Mouse (Mus musculus) CH12.LX (cell line): ENCODE measurements around the gene Triobp. TPM values are rescaled to one million over a fixed set of nuclear protein-coding genes. Genes with fewer than 3 reads are reported as not detected.
A peak's percentile ranks its signal among the peaks of the same experiment; 100 is the strongest.

Experiments
- DNase-seq: peaks from one replicate; pipeline ENCODE4 v3.0.0-alpha.2; 2013; ENCODE audit errors: extremely low read depth
- H3K27ac ChIP-seq: 2 replicates; pipeline ENCODE4 v1.5.1; 2012; ENCODE audit warnings: low read depth, mild to moderate bottlenecking, control low read depth, moderate library complexity; ENCODE audit not compliant: insufficient read depth
- H3K27me3 ChIP-seq: replicated peaks from 2 replicates; pipeline ENCODE3; 2012; ENCODE audit warnings: inconsistent platforms
- H3K36me3 ChIP-seq, 2 experiments: replicated peaks in 1 of 2; 2 replicates each; pipeline versions ENCODE3 to v1.6.1; 2012; ENCODE audit warnings: inconsistent platforms in 1 of 2, low read length in 1 of 2, mild to moderate bottlenecking in 1 of 2, mixed read lengths in 1 of 2, moderate library complexity in 1 of 2; ENCODE audit not compliant: control insufficient read depth in 1 of 2, insufficient read depth in 1 of 2
- H3K4me1 ChIP-seq, 2 experiments: 2 replicates each; pipeline ENCODE4 v1.6.1; 2012; ENCODE audit warnings: inconsistent platforms in 1 of 2, moderate library complexity in 1 of 2; ENCODE audit not compliant: insufficient read depth in 2 of 2, control insufficient read depth in 1 of 2
- H3K4me2 ChIP-seq: 2 replicates; pipeline ENCODE4 v1.6.1; 2012; ENCODE audit warnings: low read depth, mild to moderate bottlenecking, control low read depth; ENCODE audit not compliant: poor library complexity, insufficient read depth, severe bottlenecking
- H3K4me3 ChIP-seq, 3 experiments: fragments of 150-350 bp in 1 of 3; sonication (generic) in 1 of 3; replicated peaks in 1 of 3; 2 replicates each; pipeline versions ENCODE3 to v1.5.1; 2011 to 2012; ENCODE audit warnings: low read depth in 2 of 3, low read length in 2 of 3, mild to moderate bottlenecking in 2 of 3, moderate library complexity in 2 of 3, control low read depth in 1 of 3, improper control_type of control experiment in 1 of 3, inconsistent platforms in 1 of 3, mixed read lengths in 1 of 3; ENCODE audit not compliant: poor library complexity in 1 of 3
- H3K79me2 ChIP-seq: replicated peaks from 2 replicates; pipeline ENCODE4 v1.6.1; 2012; ENCODE audit warnings: mild to moderate bottlenecking, moderate library complexity; ENCODE audit not compliant: control insufficient read depth, poor library complexity, insufficient read depth, severe bottlenecking; ENCODE audit errors: extremely low read depth
- H3K9ac ChIP-seq: 2 replicates; pipeline ENCODE4 v1.6.1; 2012; ENCODE audit warnings: low read depth, mild to moderate bottlenecking, control low read depth, moderate library complexity; ENCODE audit not compliant: insufficient read depth
- H3K9me3 ChIP-seq: replicated peaks from 2 replicates; pipeline ENCODE3; 2012; ENCODE audit warnings: low read length, inconsistent platforms, mixed read lengths
- CHD1 ChIP-seq: IDR thresholded peaks from 2 replicates; pipeline ENCODE4 v1.6.1; 2012; ENCODE audit warnings: low read depth, low read length, improper control_type of control experiment, inconsistent platforms
- CHD2 ChIP-seq: IDR thresholded peaks from 2 replicates; pipeline ENCODE4 v1.6.1; 2011; ENCODE audit warnings: low read length, improper control_type of control experiment
- CTCF ChIP-seq, 2 experiments: IDR thresholded peaks in 1 of 2; conservative IDR thresholded peaks in 1 of 2; 2 replicates each; pipeline ENCODE4 v1.5.1; 2011 to 2012; ENCODE audit warnings: low read depth in 2 of 2, low read length in 2 of 2, improper control_type of control experiment in 1 of 2, inconsistent platforms in 1 of 2, mild to moderate bottlenecking in 1 of 2, moderate library complexity in 1 of 2
- E2F4 ChIP-seq: IDR thresholded peaks from 2 replicates; pipeline ENCODE4 v1.6.1; 2011; ENCODE audit warnings: low read depth, low read length, improper control_type of control experiment; ENCODE audit not compliant: insufficient replicate concordance
- ELF1 ChIP-seq: IDR thresholded peaks from 2 replicates; pipeline ENCODE4 v1.6.1; 2014; ENCODE audit warnings: low read depth, mild to moderate bottlenecking, inconsistent platforms, low read length, improper control_type of control experiment
- EP300 ChIP-seq: IDR thresholded peaks from 2 replicates; pipeline ENCODE4 v1.6.1; 2011; ENCODE audit warnings: low read length, improper control_type of control experiment
- ETS1 ChIP-seq: conservative IDR thresholded peaks from 2 replicates; pipeline ENCODE4 v1.6.1; 2012; ENCODE audit warnings: low read depth, mild to moderate bottlenecking, inconsistent platforms, low read length, improper control_type of control experiment, moderate library complexity
- GABPA ChIP-seq: IDR thresholded peaks from 2 replicates; pipeline ENCODE4 v1.6.1; 2012; ENCODE audit warnings: low read depth, low read length, improper control_type of control experiment, inconsistent platforms; ENCODE audit not compliant: insufficient replicate concordance
- IRF4 ChIP-seq: IDR thresholded peaks from 2 replicates; pipeline ENCODE4 v1.6.1; 2014; ENCODE audit warnings: low read depth, mild to moderate bottlenecking, inconsistent platforms, low read length, improper control_type of control experiment
- JUN ChIP-seq: IDR thresholded peaks from 2 replicates; pipeline ENCODE4 v1.6.1; 2011; ENCODE audit warnings: low read depth, mild to moderate bottlenecking, low read length, improper control_type of control experiment, moderate library complexity; ENCODE audit not compliant: insufficient read depth
- JUND ChIP-seq: conservative IDR thresholded peaks from 2 replicates; pipeline ENCODE4 v1.6.1; 2011; ENCODE audit warnings: low read depth, low read length, improper control_type of control experiment
- KAT2A ChIP-seq: IDR thresholded peaks from 2 replicates; pipeline ENCODE4 v1.6.1; 2012; ENCODE audit warnings: low read length, improper control_type of control experiment, inconsistent platforms; ENCODE audit not compliant: insufficient replicate concordance
- MAFK ChIP-seq: IDR thresholded peaks from 2 replicates; pipeline ENCODE4 v1.6.1; 2011; ENCODE audit warnings: low read length, improper control_type of control experiment; ENCODE audit not compliant: insufficient replicate concordance
- MAX ChIP-seq: IDR thresholded peaks from 2 replicates; pipeline ENCODE4 v1.6.1; 2011; ENCODE audit warnings: low read length, improper control_type of control experiment
- MAZ ChIP-seq: IDR thresholded peaks from 2 replicates; pipeline ENCODE4 v1.6.1; 2012; ENCODE audit warnings: low read depth, mild to moderate bottlenecking, inconsistent platforms, low read length, improper control_type of control experiment, moderate library complexity
- MXI1 ChIP-seq: IDR thresholded peaks from 2 replicates; pipeline ENCODE4 v1.6.1; 2011; ENCODE audit warnings: mild to moderate bottlenecking, low read depth, low read length, improper control_type of control experiment
- MYC ChIP-seq: IDR thresholded peaks from 2 replicates; pipeline ENCODE4 v1.6.1; 2011; ENCODE audit warnings: low read depth, mild to moderate bottlenecking, improper control_type of control experiment, low read length
- NELFE ChIP-seq: IDR thresholded peaks from 2 replicates; pipeline ENCODE4 v1.6.1; 2011; ENCODE audit warnings: low read depth, low read length, improper control_type of control experiment
- NRF1 ChIP-seq: IDR thresholded peaks from 2 replicates; pipeline ENCODE4 v1.6.1; 2014; ENCODE audit warnings: low read depth, mild to moderate bottlenecking, inconsistent platforms, low read length, improper control_type of control experiment, moderate library complexity
- PAX5 ChIP-seq: IDR thresholded peaks from 2 replicates; pipeline ENCODE4 v1.6.1; 2012; ENCODE audit warnings: low read length, inconsistent platforms, mixed read lengths
- POLR2A ChIP-seq: IDR thresholded peaks from 2 replicates; pipeline ENCODE4 v1.6.1; 2011; ENCODE audit warnings: low read depth, mild to moderate bottlenecking, improper control_type of control experiment, low read length
- RAD21 ChIP-seq: IDR thresholded peaks from 2 replicates; pipeline ENCODE4 v1.6.1; 2011; ENCODE audit warnings: low read depth, mild to moderate bottlenecking, low read length, improper control_type of control experiment, moderate library complexity
- TBP ChIP-seq: conservative IDR thresholded peaks from 2 replicates; pipeline ENCODE4 v1.6.1; 2011; ENCODE audit warnings: low read depth, low read length, improper control_type of control experiment
- UBTF ChIP-seq: IDR thresholded peaks from 2 replicates; pipeline ENCODE4 v1.6.1; 2012; ENCODE audit warnings: low read depth, mild to moderate bottlenecking, inconsistent platforms, low read length, improper control_type of control experiment, moderate library complexity
- USF1 ChIP-seq: IDR thresholded peaks from 2 replicates; pipeline ENCODE4 v1.6.1; 2014; ENCODE audit warnings: low read depth, mild to moderate bottlenecking, inconsistent platforms, low read length, improper control_type of control experiment
- ZC3H11A ChIP-seq: IDR thresholded peaks from 2 replicates; pipeline ENCODE4 v1.6.1; 2012; ENCODE audit warnings: low read depth, mild to moderate bottlenecking, inconsistent platforms, low read length, improper control_type of control experiment
- ZKSCAN1 ChIP-seq: IDR thresholded peaks from 2 replicates; pipeline ENCODE4 v1.6.1; 2012; ENCODE audit warnings: low read depth, inconsistent platforms, low read length, improper control_type of control experiment, borderline replicate concordance
- ZMIZ1 ChIP-seq: IDR thresholded peaks from 2 replicates; pipeline ENCODE4 v1.6.1; 2012; ENCODE audit warnings: low read depth, mild to moderate bottlenecking, inconsistent platforms, low read length, improper control_type of control experiment
- ZNF384 ChIP-seq: IDR thresholded peaks from 2 replicates; pipeline ENCODE4 v1.6.1; 2012; ENCODE audit warnings: low read depth, low read length, improper control_type of control experiment, inconsistent platforms
- dilution Hi-C: fragments of 300-500 bp; cut with MboI; formaldehyde crosslinking; loops from 2 replicates; pipeline ENCODE4 v1.14.3; 2020; ENCODE audit warnings: low sequenced_read_pairs; ENCODE audit not compliant: extremely low pct_unique_long_range_greater_than_20kb, extremely low pct_ligation_motif_present
- in situ Hi-C: fragments of 300-500 bp; cut with MboI; formaldehyde crosslinking; loops from 3 replicates; pipeline ENCODE4 v1.14.3; 2019; ENCODE audit warnings: low sequenced_read_pairs, low pct_ligation_motif_present, low pct_unique_long_range_greater_than_20kb, mixed read lengths
- polyA plus RNA-seq: library from polyadenylated mRNA; unstranded; fragments of >175 nt; gene quantifications from 2 replicates; pipeline ENCODE4 v1.2.1, GENCODE M21; 2012; ENCODE audit warnings: low read depth; ENCODE audit not compliant: insufficient read length
- total RNA-seq, 2 experiments: library from RNA; depleted of rRNA; stranded (reverse); fragments of 300-350 nt in 1 of 2; fragments of >200 nt in 1 of 2; gene quantifications; 2 replicates each; pipeline ENCODE4 v1.2.3; 2012 to 2014

Gene Triobp
- total and polyA plus RNA-seq, 3 experiments = 11.5 to 31.0 (median 25.5) TPM

GRCm38 (mm10) chr15:78927788-78928457 lies 19.6 kb upstream of the Triobp start (continued):
- TF ChIP-seq ELF1 (peak; percentile 73), CHD1 (0 out of 2 replicates have a peak, but pooled peaks have one; percentile 44), MXI1 (peak; percentile 83), IRF4 (peak; percentile 78; the same call in 1 of the 2 replicates), PAX5 (no peak), ETS1 (peak; percentile 93), JUN (peak; percentile 23; the same call in 1 of the 2 replicates), UBTF (no peak; the same call in 1 of the 2 replicates), JUND (no peak; the same call in 1 of the 2 replicates), CTCF (conservative IDR thresholded peaks at IDR 0.05 in 1 of 2, IDR thresholded peaks at IDR 0.05 in 1 of 2; ENCODE audit: low read depth in 2 of 2, low read length in 2 of 2) (no peak), POLR2A (peak; percentile 56), NRF1 (peak; percentile 24; the same call in 1 of the 2 replicates), GABPA (no peak), KAT2A (0 out of 2 replicates have a peak, but pooled peaks have one; percentile 22), RAD21 (no peak), ZC3H11A (no peak), NELFE (peak; percentile 32; the same call in 1 of the 2 replicates), MAX (peak; percentile 65; the same call in 1 of the 2 replicates), ZMIZ1 (peak; percentile 73)

GRCm38 (mm10) chr15:78928539-78928938 lies 19.0 kb upstream of the Triobp start:
- Histone ChIP-seq H3K27ac (peak overlapping the region; percentile 34; the same call in 1 of the 2 replicates), H3K9ac (peak overlapping the region; percentile 23; the same call in 1 of the 2 replicates), H3K9me3 (no peaks in the 10 kb centered on the region), H3K4me2 (peak overlapping the region; percentile 95), H3K27me3 (no peaks in the 10 kb centered on the region), H3K36me3 (peaks cover 12 to 25% of the 10 kb centered on the region in 2 experiments), H3K79me2 (peaks cover 4% of the 10 kb centered on the region; the same call in 1 of the 2 replicates), H3K4me1 (peaks cover 18 to 50% of the 10 kb centered on the region in 2 experiments), H3K4me3 (no peak overlapping the region)
- no peak for DNase-seq
- no peak for TF ChIP-seq JUND
- no peak for TF ChIP-seq ETS1
- no peak for TF ChIP-seq ZNF384
- TF ChIP-seq TBP = no peak
- no peak for TF ChIP-seq MYC
- TF ChIP-seq E2F4 = no peak
- TF ChIP-seq MAFK = no peak
- no peak for TF ChIP-seq ZKSCAN1
- TF ChIP-seq NELFE = no peak
- no peak for TF ChIP-seq MAZ
- TF ChIP-seq CHD2 = no peak
- no peak for TF ChIP-seq JUN
- TF ChIP-seq EP300 = no peak
- no peak for TF ChIP-seq NRF1
- no peak for TF ChIP-seq USF1
- TF ChIP-seq CHD1 = no peak
- dilution Hi-C loops (no loop called here), in situ Hi-C loops (no loop called here)
